Mouse (Mus musculus): Measurements from ENCODE around the gene Gm4177. TPM values are rescaled to one million over a fixed set of nuclear protein-coding genes. Genes with fewer than 3 reads are reported as not detected.
"Not testable (repeated sequence)": the region's sequence is repeated elsewhere in the genome, so short reads cannot be mapped to it uniquely, and the experiment has no call there.

Gene Gm4177
- not detected in 2 replicates for polyA plus RNA-seq (2014; fragmentation: Nextera tagmentation; extraction: Ambion mirVana)

DNA sequence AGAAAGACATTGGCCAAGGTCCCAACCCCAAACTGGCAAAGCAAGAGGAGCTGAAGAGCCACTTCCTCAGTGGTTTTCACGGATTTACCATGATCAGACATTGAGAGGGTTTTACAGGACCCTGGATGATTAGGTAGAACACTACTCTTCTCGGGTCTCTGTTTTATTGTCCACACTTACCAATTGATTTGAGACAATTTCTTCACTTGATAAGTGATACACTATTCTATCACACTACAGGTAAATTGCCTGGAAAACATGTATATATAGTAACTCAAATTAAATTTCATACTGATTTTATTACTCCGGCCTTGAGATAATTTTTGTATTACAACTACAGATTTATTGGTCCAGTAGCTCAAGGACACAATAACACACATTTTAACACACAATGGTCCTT, at the start of gene Gm4177:
Gene Gm4177, minus strand, starts transcription at position 101 of the 400 bp plus-strand sequence.
- not testable (repeated sequence) for DNase-seq (ENCODE audit: low spot score); H3K4me3 ChIP-seq (ENCODE audit: low read depth, low read length); H3K9ac ChIP-seq (ENCODE audit: low read length); ATAC-seq (ENCODE audit: insufficient read depth, low FRiP score, low TSS enrichment); H3K9me3 ChIP-seq (ENCODE audit: control insufficient read depth, low read length); H3K4me2 ChIP-seq (ENCODE audit: low read depth); H3K27me3 ChIP-seq (ENCODE audit: control insufficient read depth, insufficient read depth, low read length); H3K4me1 ChIP-seq (ENCODE audit: control insufficient read depth, insufficient read depth, low read length); H3K36me3 ChIP-seq (ENCODE audit: control insufficient read depth, insufficient read depth, low read length); H3K27ac ChIP-seq (ENCODE audit: low read depth, low read length)
- WGBS, result no CpG with 5 or more reads among the region's 3 CpGs

- H3K4me1 ChIP-seq (ENCODE audit: control insufficient read depth, insufficient read depth, low read length); H3K4me2 ChIP-seq (ENCODE audit: low read depth); H3K27ac ChIP-seq (ENCODE audit: low read depth, low read length); ATAC-seq (ENCODE audit: insufficient read depth, low FRiP score, low TSS enrichment); H3K9ac ChIP-seq (ENCODE audit: low read length); DNase-seq (ENCODE audit: low spot score); H3K36me3 ChIP-seq (ENCODE audit: control insufficient read depth, insufficient read depth, low read length); H3K27me3 ChIP-seq (ENCODE audit: control insufficient read depth, insufficient read depth, low read length); H3K9me3 ChIP-seq (ENCODE audit: control insufficient read depth, low read length); H3K4me3 ChIP-seq (ENCODE audit: low read depth, low read length): not testable (repeated sequence)
- WGBS, result no CpG with 5 or more reads among the region's 1 CpGs
Measured at GRCm38 (mm10) chr7:21844167-21844566, 47.6 kb upstream of the Gm4177 start, which contains the start of gene Gm5725. Gene Gm5725, minus strand, starts transcription at chr7:21844267.

GRCm38 (mm10) chr7:21832051-21832450, 35.5 kb upstream of the Gm4177 start, which contains the start of gene Vmn1r135:
Gene Vmn1r135, plus strand, starts transcription at chr7:21832351.
- H3K9me3 ChIP-seq (ENCODE audit: control insufficient read depth, low read length), result not testable (repeated sequence)

DNA sequence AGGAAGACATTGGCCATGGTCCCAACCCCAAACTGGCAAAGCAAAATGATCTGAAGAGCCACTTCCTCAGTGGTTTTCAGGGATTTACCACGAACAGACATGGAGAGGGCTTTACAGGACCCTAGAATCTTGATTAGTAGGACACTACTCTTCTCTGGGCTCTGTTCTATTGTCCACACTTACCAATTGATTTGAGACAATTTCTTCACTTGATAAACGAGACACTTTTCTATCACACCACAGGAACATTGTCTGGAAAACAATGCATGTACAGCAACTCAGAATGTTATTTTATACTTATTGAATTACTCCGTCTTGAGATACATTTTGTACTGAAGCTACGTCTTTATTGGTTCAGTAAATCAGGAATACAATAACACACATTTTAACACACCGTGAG, 35.2 kb downstream of the Gm4177 start, which contains the start of gene Gm4175:
Gene Gm4175, minus strand, starts transcription at position 101 of the 400 bp plus-strand sequence.
- DNase-seq (ENCODE audit: low spot score); H3K9me3 ChIP-seq (ENCODE audit: control insufficient read depth, low read length); H3K36me3 ChIP-seq (ENCODE audit: control insufficient read depth, insufficient read depth, low read length); H3K4me3 ChIP-seq (ENCODE audit: low read depth, low read length); H3K4me1 ChIP-seq (ENCODE audit: control insufficient read depth, insufficient read depth, low read length); H3K27ac ChIP-seq (ENCODE audit: low read depth, low read length); ATAC-seq (ENCODE audit: insufficient read depth, low FRiP score, low TSS enrichment); H3K27me3 ChIP-seq (ENCODE audit: control insufficient read depth, insufficient read depth, low read length); H3K4me2 ChIP-seq (ENCODE audit: low read depth); H3K9ac ChIP-seq (ENCODE audit: low read length): not testable (repeated sequence)
- WGBS, result no CpG with 5 or more reads among the region's 5 CpGs

More at GRCm38 (mm10) chr7:21832051-21832450, 35.5 kb upstream of the Gm4177 start, which contains the start of gene Vmn1r135:
- ATAC-seq (ENCODE audit: insufficient read depth, low FRiP score, low TSS enrichment); H3K4me1 ChIP-seq (ENCODE audit: control insufficient read depth, insufficient read depth, low read length); H3K4me2 ChIP-seq (ENCODE audit: low read depth); H3K27me3 ChIP-seq (ENCODE audit: control insufficient read depth, insufficient read depth, low read length); H3K9ac ChIP-seq (ENCODE audit: low read length); H3K36me3 ChIP-seq (ENCODE audit: control insufficient read depth, insufficient read depth, low read length); DNase-seq (ENCODE audit: low spot score); H3K27ac ChIP-seq (ENCODE audit: low read depth, low read length); H3K4me3 ChIP-seq (ENCODE audit: low read depth, low read length): not testable (repeated sequence)
- no CpG with 5 or more reads among the region's 1 CpGs for WGBS

Other genes with a start within 250 kb of the Gm4177 start
- gene Vmn1r132, start 182.6 kb downstream of the Gm4177 start, polyA plus RNA-seq (2014; fragmentation: Nextera tagmentation; extraction: Ambion mirVana), result not detected in 2 replicates
- not detected in 2 replicates for gene Gm4175, start 35.3 kb downstream of the Gm4177 start, polyA plus RNA-seq (2014; fragmentation: Nextera tagmentation; extraction: Ambion mirVana)
- gene Vmn1r135, start 35.6 kb upstream of the Gm4177 start, polyA plus RNA-seq (2014; fragmentation: Nextera tagmentation; extraction: Ambion mirVana), result not detected in 2 replicates
- gene Gm5725, start 47.5 kb upstream of the Gm4177 start, polyA plus RNA-seq (2014; fragmentation: Nextera tagmentation; extraction: Ambion mirVana), result not detected in 2 replicates
- gene Gm5891, start 124.6 kb upstream of the Gm4177 start, polyA plus RNA-seq (2014; fragmentation: Nextera tagmentation; extraction: Ambion mirVana), result not detected in 2 replicates
- not detected in 2 replicates for gene Vmn1r137, start 197.9 kb upstream of the Gm4177 start, polyA plus RNA-seq (2014; fragmentation: Nextera tagmentation; extraction: Ambion mirVana)
- not detected in 2 replicates for gene Vmn1r138, start 232.2 kb upstream of the Gm4177 start, polyA plus RNA-seq (2014; fragmentation: Nextera tagmentation; extraction: Ambion mirVana)

Data from neural tube, embryonic 11.5 days (tissue).